32 mouse cellular contexts compared by ENCODE assay signal in the genomic region with DNA sequence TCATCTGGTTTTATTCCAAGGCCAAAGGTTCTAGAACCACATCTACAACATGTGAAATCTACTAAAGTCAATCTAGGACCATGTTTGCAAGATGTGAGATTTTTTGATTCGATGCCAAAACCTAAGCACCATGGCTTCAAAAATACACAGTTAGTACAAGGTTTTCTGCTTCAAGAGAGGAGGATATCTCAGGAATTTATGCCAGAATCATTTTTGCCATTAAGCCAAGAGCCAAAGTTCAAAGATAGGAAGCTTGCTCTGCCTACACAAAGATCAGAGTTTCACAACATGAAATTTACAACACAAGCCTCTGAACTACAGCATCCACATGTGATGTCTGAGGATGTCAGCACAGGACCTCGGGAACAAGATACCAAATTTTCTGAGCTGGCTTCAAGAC.
"Had no signal": no experiment of that assay in that cellular context is flagged by ENCODE, and none has a peak within 500 bp of the region (broad histone marks: within the 10 kb centered on the region; RNA-seq: fewer than 3 reads in every experiment).

No protein-coding gene starts in this region.

- H3K9me3 ChIP-seq: limb, embryonic 10.5 days; limb, embryonic 12.5 days; limb, embryonic 13.5 days; limb, embryonic 15.5 days; liver, embryonic 12.5 days; liver, embryonic 13.5 days; liver, embryonic 15.5 days; lung, embryonic 15.5 days; megakaryocyte, embryonic 14.5 days; midbrain, embryonic 10.5 days; midbrain, embryonic 12.5 days; midbrain, embryonic 13.5 days; midbrain, embryonic 15.5 days; neural tube, embryonic 12.5 days; neural tube, embryonic 13.5 days had no signal

- H3K4me1 ChIP-seq: limb, embryonic 10.5 days; limb, embryonic 12.5 days; limb, embryonic 13.5 days; limb, embryonic 15.5 days; liver, embryonic 12.5 days; liver, embryonic 13.5 days; liver, embryonic 15.5 days; lung, embryonic 15.5 days; megakaryocyte, embryonic 14.5 days; midbrain, embryonic 10.5 days; midbrain, embryonic 12.5 days; midbrain, embryonic 13.5 days; midbrain, embryonic 15.5 days; neural tube, embryonic 12.5 days; neural tube, embryonic 13.5 days had no signal

- DNase-seq: left cerebral cortex, postnatal 4 days; liver, embryonic 13.5 days; liver, postnatal 0 days; lung, adult 18-20 months; lung, adult 2 months; lung, embryonic 14.5 days; lung, postnatal 10 days; lung, postnatal 14 days; lung, postnatal 36 days; lung, postnatal 4 days; midbrain, embryonic 14.5 days had no signal

- H3K27ac ChIP-seq: limb, embryonic 10.5 days; limb, embryonic 12.5 days; limb, embryonic 13.5 days; limb, embryonic 15.5 days; liver, embryonic 12.5 days; liver, embryonic 13.5 days; liver, embryonic 14.5 days; liver, embryonic 15.5 days; lung, embryonic 15.5 days; macrophage; midbrain, embryonic 10.5 days; midbrain, embryonic 12.5 days; midbrain, embryonic 13.5 days; midbrain, embryonic 15.5 days; neural tube, embryonic 12.5 days; neural tube, embryonic 13.5 days had no signal

- H3K36me3 ChIP-seq: limb, embryonic 10.5 days; limb, embryonic 12.5 days; limb, embryonic 13.5 days; limb, embryonic 15.5 days; liver, embryonic 12.5 days; liver, embryonic 13.5 days; liver, embryonic 15.5 days; lung, embryonic 15.5 days; midbrain, embryonic 10.5 days; midbrain, embryonic 12.5 days; midbrain, embryonic 13.5 days; midbrain, embryonic 15.5 days; neural tube, embryonic 12.5 days; neural tube, embryonic 13.5 days had no signal

- H3K27me3 ChIP-seq: limb, embryonic 12.5 days; limb, embryonic 13.5 days; limb, embryonic 15.5 days; liver, embryonic 12.5 days; liver, embryonic 13.5 days; liver, embryonic 15.5 days; lung, embryonic 15.5 days; megakaryocyte, embryonic 14.5 days; midbrain, embryonic 12.5 days; midbrain, embryonic 13.5 days; midbrain, embryonic 15.5 days; neural tube, embryonic 12.5 days; neural tube, embryonic 13.5 days had no signal

- H3K4me3 ChIP-seq: limb, embryonic 10.5 days; limb, embryonic 12.5 days; limb, embryonic 13.5 days; limb, embryonic 15.5 days; liver, embryonic 12.5 days; liver, embryonic 13.5 days; liver, embryonic 15.5 days; lung, embryonic 15.5 days; megakaryocyte, embryonic 14.5 days; midbrain, embryonic 10.5 days; midbrain, embryonic 12.5 days; midbrain, embryonic 13.5 days; midbrain, embryonic 15.5 days; myocyte; neural tube, embryonic 12.5 days; neural tube, embryonic 13.5 days had no signal

- H3K9ac ChIP-seq: limb, embryonic 12.5 days; limb, embryonic 13.5 days; limb, embryonic 15.5 days; liver, embryonic 12.5 days; liver, embryonic 13.5 days; liver, embryonic 14.5 days; liver, embryonic 15.5 days; liver, postnatal 0 days; lung, embryonic 14.5 days; lung, embryonic 15.5 days; midbrain, embryonic 12.5 days; midbrain, embryonic 13.5 days; midbrain, embryonic 15.5 days; neural tube, embryonic 12.5 days; neural tube, embryonic 13.5 days had no signal

- ATAC-seq: liver, embryonic 12.5 days; liver, postnatal 0 days; lung, postnatal 0 days; midbrain, embryonic 13.5 days; midbrain, embryonic 15.5 days; midbrain, embryonic 16.5 days had no signal

- H3K4me2 ChIP-seq: limb, embryonic 12.5 days; limb, embryonic 13.5 days; limb, embryonic 15.5 days; liver, embryonic 11.5 days; liver, embryonic 12.5 days; liver, embryonic 13.5 days; liver, embryonic 15.5 days; lung, embryonic 14.5 days; lung, embryonic 15.5 days; midbrain, embryonic 11.5 days; midbrain, embryonic 12.5 days; midbrain, embryonic 13.5 days; midbrain, embryonic 15.5 days; neural tube, embryonic 12.5 days; neural tube, embryonic 13.5 days had no signal
